Mouse (Mus musculus) retina, adult 2 months (tissue): ENCODE measurements around the gene Fbxw10.

ENCODE experiments used
- DNase-seq: peaks from one replicate; pipeline ENCODE4 v3.0.0-alpha.2; 2012; ENCODE audit warnings: low read depth, low spot score

Fbxw10 gene

DNA sequence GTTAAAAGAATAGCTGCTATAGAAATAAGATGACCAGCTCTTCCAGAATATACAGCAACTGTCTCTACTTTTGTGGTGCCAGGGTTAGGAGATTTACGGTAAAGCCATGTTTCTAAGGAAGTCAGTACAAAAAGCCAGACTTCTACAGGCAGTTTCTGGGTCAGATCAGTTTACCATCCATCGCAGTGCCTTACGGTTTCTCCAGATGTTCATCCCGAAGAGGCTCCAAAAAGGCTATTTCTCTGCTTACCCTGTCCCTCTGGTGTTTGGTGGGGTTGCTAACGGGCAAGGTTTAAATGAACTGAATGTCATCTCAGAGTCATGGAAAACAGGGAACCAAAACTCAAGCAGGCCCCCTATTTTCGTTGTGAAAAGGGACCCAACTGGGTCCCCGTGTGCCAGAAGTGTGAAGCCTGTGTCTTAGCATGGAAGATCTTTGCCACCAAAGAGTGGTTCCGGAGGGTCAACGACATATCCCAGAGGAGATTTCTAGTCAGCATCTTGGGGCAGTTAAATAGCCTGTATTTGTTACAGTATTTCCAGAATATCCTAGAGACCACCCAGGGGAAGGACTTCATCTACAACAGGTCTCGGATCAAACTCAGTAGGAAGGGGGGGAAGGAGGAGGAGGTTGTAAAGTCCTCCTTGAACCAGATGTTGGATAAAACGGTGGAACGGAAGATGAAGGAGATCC is at the start of gene Fbxw10:
Gene Fbxw10, plus strand, starts transcription at position 109 of the 694 bp plus-strand sequence.
- peak; percentile 11 for DNase-seq

DNA sequence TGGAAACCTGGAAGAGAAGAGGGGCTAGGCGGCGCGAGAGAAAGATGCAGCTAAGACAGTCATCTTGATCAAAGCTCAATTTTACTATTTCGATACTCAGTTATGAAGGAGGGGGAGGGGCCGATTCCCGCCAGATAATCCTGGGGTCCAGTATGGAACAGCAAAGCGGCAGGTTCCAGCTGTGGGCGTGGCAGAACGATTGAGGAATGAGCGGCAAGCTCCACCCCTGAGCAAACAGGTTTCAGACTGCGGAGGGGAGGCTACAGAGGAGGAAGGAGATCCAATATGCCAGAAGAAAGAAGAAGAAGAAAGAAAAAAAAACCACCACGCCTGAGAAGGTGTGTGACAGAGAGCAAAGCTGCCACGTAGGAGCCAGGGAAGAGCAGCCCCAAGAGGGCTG is 42.8 kb upstream of the Fbxw10 start:
- no peak for DNase-seq

DNA sequence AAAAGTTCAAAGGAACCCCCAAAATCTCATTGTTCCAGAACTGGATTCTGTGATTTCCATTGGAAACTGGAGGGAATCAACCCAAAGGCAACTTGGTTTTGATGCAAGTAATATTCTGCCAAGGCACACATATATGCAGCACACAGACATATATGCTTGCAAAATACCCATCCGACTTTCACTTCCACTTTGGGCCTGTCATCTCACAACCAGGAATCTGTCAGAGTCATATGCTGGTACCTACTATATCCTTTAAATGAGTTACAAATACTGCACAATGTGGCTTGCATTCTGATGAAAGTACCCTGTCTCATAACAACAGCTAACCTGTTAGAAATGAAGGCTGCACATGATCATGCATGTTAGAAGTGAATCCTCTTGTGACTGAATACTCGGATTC is 38.9 kb upstream of the Fbxw10 start:
- no peak for DNase-seq

DNA sequence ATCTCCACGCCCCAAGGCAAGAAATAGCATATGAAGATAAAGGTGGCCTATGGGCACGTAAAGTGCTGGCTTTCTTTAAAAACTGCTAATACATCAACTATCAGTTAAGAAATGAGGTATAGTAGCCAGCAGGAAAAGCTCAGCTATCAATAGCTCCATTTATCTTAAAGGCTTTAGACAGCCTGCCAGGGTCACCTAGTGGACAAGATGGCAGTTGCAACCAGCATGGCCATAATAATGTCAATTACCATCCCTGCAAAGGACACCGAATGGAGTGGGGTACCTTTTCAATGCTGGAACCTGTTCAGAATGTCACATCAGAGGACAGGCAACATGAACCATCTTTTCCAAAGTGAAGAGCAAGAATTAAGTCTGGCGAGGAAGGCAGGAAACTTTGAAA is 37.7 kb upstream of the Fbxw10 start:
- DNase-seq = no peak

DNA sequence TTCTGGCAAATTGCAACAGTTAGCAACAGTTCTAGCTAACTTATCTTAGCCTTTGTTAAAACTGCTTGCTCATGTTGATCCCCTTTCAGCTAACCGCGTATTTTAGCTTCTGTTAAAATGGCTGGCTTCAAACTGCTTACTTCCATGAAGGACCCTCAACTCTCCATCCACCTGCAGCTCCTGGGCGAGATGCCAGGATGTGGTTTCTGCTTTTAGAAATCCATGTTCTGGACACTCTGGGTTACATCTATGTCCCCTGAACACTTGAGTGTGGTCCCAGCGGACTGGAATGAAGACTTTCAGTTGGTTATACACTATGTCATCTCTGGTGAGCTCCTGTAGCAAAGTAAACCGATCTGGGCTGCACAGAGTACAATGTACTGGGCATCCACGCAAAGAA is 34.6 kb upstream of the Fbxw10 start:
- DNase-seq = no peak

DNA sequence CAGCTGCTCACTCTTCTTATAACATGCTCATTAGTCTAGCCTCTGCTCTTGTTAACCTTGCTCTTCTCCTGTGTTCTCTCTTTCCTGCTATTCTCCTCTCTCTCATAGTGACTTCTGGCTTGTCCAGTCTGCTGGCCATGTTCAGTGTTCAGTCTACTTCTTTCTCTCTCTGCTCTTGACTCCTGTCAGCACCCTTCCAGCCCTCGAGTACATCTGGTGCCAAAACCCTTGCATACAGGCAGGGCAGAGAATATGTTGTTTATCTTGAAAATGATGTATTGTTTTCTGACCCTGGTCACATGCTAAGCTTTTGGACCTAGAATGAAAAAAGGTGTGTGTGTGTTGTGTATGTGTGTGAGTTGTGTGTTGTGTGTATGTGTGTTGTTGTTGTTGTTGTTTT is 33.4 kb upstream of the Fbxw10 start:
- no peak for DNase-seq

DNA sequence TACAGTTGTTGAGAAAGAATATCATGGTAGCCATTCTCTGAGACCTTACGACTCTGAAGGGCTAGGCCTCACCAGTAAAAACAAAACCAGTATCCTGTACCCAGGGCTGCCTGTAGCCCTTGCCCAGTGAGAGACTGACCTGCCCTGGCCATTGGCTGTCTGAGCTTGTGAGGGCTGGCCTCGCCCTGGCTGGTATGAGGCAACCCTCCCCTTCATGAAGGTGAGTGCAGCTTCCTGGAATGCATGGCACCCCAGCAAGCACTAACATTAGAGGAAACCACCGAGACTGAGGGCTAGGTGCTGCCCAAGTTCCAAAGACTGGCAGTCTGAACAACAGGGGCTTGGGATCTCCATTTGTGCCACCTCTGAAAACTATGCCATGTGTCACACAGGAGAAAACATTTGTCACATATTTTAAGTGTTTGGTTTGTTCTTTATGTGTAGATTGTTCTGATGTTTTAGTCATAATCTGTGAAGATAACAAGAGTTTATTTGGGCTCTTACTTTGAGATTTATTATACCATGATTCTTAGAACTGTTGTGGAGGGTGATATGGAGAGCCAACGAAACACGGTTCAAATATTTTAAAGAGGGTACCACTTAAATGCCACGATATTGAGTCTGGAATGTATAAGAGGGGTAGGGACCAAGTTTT is 32.8 kb upstream of the Fbxw10 start:
- no peak for DNase-seq

DNA sequence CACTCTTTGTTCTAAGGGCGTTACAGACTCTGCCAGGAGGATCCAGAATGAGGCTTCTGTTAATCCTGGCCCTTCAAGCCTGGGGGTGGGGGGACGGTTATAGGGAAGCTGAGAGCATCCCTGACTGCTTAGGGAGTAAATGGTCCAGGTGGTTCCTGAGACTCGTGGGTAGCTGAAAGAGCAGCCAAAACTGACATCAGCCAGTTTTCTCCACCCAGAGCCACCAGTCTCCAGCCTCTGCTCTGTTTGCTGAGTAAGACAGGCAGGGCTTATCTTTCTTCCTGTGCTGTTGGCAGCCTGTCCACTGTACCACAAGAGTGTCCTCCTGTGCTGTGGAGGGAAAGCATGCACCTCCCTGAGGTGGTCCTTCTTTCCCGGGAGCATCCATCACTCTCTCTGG is 32.2 kb upstream of the Fbxw10 start:
- no peak for DNase-seq

DNA sequence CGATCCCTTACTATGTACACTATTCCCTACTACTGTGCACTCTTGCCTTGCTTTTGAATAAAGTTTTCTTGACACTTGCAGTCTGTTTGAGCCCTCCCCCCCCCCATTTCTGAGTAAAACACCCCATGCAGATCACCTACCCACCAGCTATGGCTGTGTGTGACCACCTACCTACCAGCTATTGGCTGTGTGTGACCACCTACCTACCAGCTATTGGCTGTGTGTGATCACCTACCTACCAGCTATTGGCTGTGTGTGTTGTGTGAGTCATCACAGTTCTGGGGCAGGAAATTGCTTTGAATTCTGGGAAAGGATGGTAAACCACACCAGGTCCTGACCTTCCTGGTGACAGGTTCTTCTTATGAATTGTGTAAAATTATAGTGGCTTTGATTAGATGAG is 31.4 kb upstream of the Fbxw10 start:
- no peak for DNase-seq

DNA sequence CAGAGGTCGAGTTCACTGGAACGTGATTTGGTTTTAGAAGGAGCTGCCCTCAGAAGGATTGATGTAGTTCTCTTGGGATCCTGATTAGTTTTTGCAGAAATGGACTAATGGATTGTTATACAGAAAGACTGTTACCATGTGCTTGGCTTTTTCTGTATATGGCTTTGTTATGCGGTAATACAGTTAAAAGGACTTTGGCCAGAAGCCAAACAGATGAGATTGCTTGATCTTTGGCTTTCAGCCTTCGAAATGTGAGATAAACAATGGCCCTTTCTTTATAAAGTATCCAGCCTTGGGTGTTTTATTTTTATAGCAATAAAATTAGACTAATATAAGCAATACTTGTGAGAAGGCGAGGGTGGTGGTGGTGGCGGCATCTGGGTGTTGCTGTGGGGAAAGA is 30.3 kb upstream of the Fbxw10 start:
- no peak for DNase-seq

DNA sequence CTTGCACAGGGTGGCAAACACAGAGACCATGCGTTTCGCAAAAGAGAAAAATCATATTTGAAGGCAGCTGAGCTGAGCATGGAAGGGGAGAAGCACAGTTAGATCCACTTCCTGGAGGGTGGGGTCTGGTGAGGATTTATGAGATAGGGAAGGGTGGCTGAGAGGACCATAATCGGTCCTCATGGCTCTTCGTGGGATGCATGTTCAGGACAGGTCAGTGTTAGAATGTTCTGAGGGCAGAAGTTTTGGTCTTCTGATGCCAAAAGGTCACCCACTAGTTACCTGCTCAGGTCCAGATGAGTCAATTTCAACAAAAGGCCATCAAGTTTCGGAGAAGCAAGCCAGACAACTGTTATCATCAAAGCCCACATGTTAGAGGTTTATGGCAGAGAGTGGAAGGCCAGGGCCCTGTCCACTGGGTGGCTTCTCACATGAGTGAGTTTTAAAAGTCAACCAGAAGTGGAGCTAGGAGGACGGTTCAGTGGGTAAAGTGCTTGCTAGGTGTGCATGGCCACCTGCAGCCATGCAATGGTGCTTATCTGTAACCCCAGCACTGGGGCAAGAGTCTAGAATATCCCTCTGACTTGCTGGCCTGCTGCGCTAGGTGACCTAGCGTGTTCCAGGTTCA is 27.7 kb upstream of the Fbxw10 start:
- DNase-seq = no peak

DNA sequence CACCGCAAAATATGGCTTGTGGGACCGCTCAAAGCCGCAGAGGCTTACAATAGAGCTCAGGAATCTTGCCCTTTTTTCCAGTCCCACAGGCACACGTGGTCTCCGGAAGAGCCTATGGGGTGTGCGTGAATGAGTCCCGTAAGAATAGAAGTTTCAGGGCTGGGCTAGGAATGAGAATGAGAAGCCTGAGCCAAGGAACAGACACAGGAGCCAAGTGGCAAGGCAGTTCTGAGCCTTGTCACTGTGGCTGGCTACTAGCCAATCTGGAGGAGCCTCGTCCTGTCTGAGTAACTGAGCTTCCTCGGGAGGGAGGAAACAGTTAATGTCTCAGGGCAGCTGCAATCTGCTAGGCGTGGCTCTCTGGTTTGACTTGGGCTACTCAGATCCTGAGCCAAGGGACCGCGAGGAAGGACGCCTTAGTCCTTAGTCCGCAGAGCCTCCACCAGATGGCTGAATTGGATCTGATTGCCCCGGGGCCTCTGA is 26.8 kb upstream of the Fbxw10 start, which contains the start of gene Trim16:
Gene Trim16, plus strand, starts transcription at position 173 of the 483 bp plus-strand sequence.
- no peak for DNase-seq

DNA sequence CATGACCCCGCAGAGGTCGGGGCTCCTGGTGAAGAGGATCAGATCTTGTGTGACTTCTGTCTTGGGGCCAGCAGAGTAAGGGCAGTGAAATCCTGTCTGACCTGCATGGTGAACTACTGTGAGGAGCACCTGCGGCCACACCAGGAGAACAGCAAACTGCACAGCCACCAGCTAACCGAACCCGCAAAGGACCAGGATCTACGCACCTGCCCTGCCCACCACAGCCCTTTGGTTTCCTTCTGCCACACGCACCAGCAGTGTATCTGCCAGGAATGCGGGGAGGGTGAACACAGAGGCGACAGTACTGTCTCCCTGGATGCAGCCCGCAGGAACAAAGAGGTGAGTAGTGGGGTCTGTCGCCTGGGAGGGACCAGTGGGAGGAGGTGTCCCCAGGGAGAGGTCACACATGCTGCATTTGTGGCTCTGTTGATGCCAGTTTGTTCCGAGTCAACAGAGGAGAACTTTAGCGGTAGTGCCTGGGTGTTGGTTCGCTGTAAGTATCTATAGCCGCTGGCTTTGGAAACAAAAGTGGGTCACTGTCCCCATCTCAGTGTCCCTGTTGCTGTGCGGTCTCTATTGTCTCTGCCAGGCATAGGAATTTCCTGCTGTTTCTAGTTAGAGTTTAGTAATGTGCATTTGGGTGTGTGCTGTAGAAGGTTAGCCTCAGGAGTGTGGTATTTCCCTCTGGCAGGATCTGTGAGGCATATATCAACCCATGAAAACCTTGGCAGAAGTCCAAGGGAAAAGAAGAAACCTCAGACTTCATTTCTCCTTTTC is 26.0 kb upstream of the Fbxw10 start:
- DNase-seq = no peak

DNA sequence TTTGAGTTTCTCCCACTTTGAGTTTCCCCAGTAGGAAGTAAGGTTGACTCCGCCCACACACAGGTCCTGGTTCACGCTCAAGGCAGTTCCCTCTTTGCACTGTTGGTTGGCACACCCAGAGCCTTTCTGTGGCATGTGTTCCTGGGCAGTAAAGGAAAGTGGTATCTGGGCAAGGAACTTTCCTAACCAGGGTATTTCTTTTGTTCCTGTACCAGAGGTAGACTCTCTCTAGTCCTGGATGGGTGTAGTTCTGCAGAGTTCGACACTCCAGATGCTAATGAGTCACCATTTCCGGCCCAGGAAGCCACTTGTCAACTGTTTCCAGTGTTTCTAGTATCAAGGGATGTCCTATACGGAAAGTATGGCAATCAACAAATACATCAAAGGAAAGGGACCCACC is 25.0 kb upstream of the Fbxw10 start:
- no peak for DNase-seq

DNA sequence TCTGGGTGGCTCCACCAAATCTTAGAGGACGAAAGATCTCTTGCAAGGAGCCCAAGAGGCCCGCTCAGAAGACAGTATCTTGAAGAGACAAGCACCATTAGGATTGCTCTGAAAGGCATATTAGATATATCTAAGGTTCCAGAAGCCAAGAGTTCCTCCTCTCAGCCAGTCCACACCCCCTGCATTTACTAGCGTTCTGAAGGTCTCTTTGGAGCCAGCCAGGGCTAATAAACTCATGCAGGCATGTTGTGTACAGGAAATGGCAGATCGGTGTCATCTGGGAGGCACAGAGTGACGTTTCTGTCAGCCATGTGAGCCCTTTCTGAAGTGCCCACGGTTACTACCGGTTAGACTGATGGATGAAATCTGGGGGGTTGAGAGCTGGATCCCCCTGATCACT is 22.7 kb upstream of the Fbxw10 start:
- no peak for DNase-seq

DNA sequence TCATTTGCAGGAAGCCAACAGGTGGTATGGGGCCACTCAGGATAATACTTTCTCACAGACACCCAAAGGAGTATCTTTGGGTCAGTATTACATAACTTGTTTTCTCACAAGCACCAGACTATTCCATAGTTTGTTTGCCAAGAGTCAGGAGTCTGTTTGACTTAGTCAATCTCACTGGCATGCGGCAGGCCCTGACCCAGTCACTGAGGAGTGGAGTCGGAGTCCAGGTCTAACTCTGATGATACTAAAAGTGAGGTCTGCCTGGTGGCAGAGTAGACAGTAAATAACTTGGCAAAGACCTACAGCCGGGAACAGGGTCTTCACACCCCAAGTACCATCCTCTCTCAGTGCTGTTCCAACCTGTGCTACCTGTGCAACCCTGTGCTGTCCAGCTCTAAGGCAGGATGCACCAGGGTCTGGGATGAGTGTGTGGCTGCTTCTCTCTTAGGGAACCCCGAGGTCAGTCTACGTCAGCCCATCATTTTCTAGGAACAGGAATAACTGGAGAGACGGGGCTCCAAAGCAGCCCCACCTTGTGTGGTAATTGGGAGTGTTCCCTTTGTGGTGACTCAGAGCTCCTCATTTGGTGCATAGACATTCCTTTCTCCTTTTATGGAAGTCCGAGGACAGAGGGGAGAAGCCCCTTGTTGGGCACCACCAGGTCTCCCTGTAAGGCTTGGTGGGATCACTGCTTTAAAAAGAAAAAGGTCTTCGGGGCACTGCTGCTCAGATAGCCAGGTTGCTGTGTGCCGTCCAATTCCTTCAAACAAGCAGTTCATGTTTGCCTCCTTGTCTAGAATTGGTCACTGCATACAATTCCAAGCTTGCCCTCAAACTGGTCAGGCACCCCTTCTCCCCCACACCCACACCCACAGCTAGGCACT is 21.4 kb upstream of the Fbxw10 start:
- DNase-seq = no peak

DNA sequence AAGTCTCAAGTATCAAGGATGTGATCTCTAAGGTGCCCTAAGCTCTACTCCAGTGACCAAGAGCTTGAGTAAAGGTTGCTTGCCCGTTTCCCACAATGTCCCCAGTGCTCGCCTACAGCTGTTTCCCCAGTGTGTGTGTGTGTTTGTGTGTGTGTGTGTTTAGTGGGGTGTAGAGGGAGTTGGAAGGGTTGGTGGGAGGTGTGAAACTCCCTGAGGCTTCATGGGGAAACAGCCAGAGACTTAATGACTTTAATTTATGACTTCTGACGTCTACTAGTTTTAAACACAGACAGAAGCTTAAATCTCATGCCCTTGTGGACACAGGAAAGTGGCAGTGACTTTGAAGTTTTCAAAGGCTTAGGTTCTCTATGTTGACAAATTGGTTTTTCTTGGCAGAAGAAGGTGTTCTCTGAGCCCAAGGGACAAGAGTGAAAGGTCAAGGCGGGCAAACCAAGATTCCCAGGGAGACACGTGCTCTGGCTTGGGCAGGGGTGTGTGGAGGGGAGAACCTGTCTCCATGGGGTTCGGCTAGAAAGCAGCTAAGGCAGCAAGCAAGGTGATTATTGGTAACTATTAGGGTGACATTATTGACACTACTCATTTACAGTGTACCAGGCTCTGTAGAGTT is 20.6 kb upstream of the Fbxw10 start:
- DNase-seq = no peak

DNA sequence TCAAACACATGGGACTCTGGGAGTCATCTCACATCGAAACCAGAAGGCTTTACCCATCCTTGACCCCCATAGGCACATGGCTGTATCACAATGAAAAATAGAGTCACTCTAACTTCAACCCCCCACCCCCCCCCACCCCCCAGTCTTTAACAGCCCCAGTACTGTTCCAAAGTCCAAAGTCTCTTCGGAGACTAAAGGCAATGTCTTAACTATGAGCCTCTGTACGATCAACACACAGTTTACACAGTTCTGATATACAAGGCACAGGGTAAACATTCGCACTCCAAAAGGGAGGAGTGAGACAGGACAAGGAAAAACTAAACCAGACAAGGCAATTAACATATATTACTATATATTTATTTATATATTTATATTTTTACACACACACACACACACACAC is 19.7 kb upstream of the Fbxw10 start:
- DNase-seq = no peak

DNA sequence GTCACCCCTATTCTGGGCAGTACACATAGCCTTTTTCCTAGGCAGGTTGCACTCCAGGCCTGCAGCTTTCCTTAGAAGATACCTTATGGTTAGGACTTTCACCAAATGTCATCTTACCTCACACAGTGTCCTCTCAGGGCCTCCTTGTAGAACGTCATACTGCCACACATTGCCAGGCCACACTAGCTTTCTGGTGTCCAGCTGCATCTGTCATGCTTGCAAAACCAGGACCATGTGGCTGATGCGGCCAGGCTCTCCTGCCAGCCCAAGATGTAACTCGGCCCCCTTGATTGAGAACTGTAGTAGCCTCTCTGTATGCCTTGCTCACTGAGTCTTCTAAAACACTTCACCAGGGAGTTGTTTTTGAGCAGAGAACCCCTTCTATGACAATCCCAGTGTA is 19.0 kb upstream of the Fbxw10 start:
- DNase-seq = no peak

DNA sequence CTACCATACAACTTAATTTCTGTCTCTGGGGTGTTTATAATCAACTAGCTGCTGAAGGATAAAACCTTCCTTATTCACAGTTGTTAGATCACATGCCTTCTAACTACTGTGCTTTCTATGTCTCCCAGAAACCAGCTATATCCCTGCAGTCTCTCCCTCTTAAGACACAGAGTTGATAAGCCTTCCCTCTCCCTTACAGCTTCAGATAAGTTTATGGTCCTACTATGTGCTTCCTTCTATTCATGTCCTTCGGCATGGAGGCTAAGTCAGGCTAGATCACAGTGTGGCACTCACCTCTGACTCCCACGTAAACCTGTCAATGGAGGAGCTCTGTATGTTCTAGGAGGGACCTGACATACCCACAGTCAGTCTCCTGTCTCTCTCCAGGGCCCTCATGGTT is 16.5 kb upstream of the Fbxw10 start:
- no peak for DNase-seq

DNA sequence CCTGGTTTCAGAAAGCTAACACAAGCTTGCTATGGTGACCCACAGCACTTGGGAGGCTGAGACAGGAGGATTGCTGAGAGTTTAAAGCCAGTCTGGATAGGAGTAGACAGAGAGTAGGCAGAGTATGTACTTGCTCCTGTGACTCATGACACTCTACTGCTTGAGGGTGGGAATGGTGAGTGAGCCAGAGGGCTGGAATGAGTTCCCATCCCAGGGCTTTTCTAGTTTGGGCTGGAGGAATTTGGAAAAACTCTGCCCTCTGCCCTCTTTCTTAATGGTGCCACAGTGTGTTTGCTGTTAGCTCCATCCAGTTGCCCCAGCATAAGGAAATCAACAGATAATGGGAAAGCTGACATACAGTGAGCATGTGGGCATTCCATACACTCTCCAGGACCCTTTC is 15.0 kb upstream of the Fbxw10 start:
- DNase-seq = no peak
